Mouse (Mus musculus): ENCODE data around the gene 1700022I11Rik. TPM values are rescaled to one million over a fixed set of nuclear protein-coding genes. Genes with fewer than 3 reads are reported as not detected.

Gene 1700022I11Rik
- polyA plus RNA-seq (2015; fragmentation: Nextera tagmentation; extraction: Ambion mirVana), result 0.24 TPM in 1 of 2 replicates, not detected in the other

- Histone ChIP-seq H3K36me3 (replicated peaks) (no peaks in the 10 kb centered on the region), H3K4me3 (replicated peaks) (no peak within 1 kb of the TSS), H3K4me2 (no peak within 1 kb of the TSS), H3K9me3 (replicated peaks) (no peaks in the 10 kb centered on the region), H3K4me1 (replicated peaks) (peaks cover 7% of the 10 kb centered on the region), H3K9ac (no peak within 1 kb of the TSS), H3K27me3 (peaks cover 9% of the 10 kb centered on the region), H3K27ac (replicated peaks) (no peak within 1 kb of the TSS)
- no peak for ATAC-seq (ENCODE audit: insufficient read depth)
- WGBS (ENCODE audit: insufficient replicate concordance), result 48% methylated on average over 4 of the region's 4 CpGs
Measured at GRCm38 (mm10) chr4:42969304-42969703, at the start of gene 1700022I11Rik. 1700022I11Rik (plus strand) TSS chr4:42969604.

GRCm38 (mm10) chr4:42920726-42921125 lies 48.7 kb upstream of the 1700022I11Rik start:
- Histone ChIP-seq H3K9me3 (replicated peaks) (no peaks in the 10 kb centered on the region), H3K4me1 (replicated peaks) (peaks cover 9% of the 10 kb centered on the region), H3K4me2 (no peak overlapping the region), H3K9ac (no peak overlapping the region), H3K27me3 (peaks cover 99% of the 10 kb centered on the region), H3K36me3 (replicated peaks) (no peaks in the 10 kb centered on the region), H3K4me3 (replicated peaks) (no peak overlapping the region), H3K27ac (replicated peaks) (no peak overlapping the region)
- no peak for ATAC-seq (ENCODE audit: insufficient read depth)
- 68% methylated on average over 9 of the region's 9 CpGs for whole genome bisulfite sequencing (ENCODE audit: insufficient replicate concordance)

- H3K4me3 ChIP-seq (replicated peaks), result no peak overlapping the region
- H3K27me3 ChIP-seq, result peaks cover 97% of the 10 kb centered on the region
- no peaks in the 10 kb centered on the region for H3K9me3 ChIP-seq (replicated peaks)
- WGBS (ENCODE audit: insufficient replicate concordance), result 47% methylated on average over 2 of the region's 2 CpGs
- no peak overlapping the region for H3K27ac ChIP-seq (replicated peaks)
- ATAC-seq (ENCODE audit: insufficient read depth), result no peak
- H3K9ac ChIP-seq, result no peak overlapping the region
- H3K4me2 ChIP-seq, result no peak overlapping the region
- H3K36me3 ChIP-seq (replicated peaks), result no peaks in the 10 kb centered on the region
- peaks cover 9% of the 10 kb centered on the region for H3K4me1 ChIP-seq (replicated peaks)
Measured at GRCm38 (mm10) chr4:42921536-42921935, 47.9 kb upstream of the 1700022I11Rik start.

- no peaks in the 10 kb centered on the region for H3K9me3 ChIP-seq (replicated peaks)
- WGBS (ENCODE audit: insufficient replicate concordance), result 51% methylated on average over 6 of the region's 6 CpGs
- H3K9ac ChIP-seq, result no peak overlapping the region
- H3K36me3 ChIP-seq (replicated peaks), result no peaks in the 10 kb centered on the region
- H3K4me3 ChIP-seq (replicated peaks), result no peak overlapping the region
- H3K27me3 ChIP-seq, result peaks cover 97% of the 10 kb centered on the region
- H3K4me2 ChIP-seq, result no peak overlapping the region
- peaks cover 5% of the 10 kb centered on the region for H3K4me1 ChIP-seq (replicated peaks)
- no peak overlapping the region for H3K27ac ChIP-seq (replicated peaks)
- ATAC-seq (ENCODE audit: insufficient read depth), result no peak
Measured at GRCm38 (mm10) chr4:42922056-42922455, 47.3 kb upstream of the 1700022I11Rik start.

- Histone ChIP-seq H3K27ac (replicated peaks) (no peak overlapping the region), H3K4me1 (replicated peaks) (peaks cover 1% of the 10 kb centered on the region), H3K36me3 (replicated peaks) (no peaks in the 10 kb centered on the region), H3K4me2 (no peak overlapping the region), H3K9me3 (replicated peaks) (no peaks in the 10 kb centered on the region), H3K9ac (no peak overlapping the region), H3K27me3 (peaks cover 93% of the 10 kb centered on the region), H3K4me3 (replicated peaks) (no peak overlapping the region)
- 59% methylated on average over 8 of the region's 8 CpGs for WGBS (ENCODE audit: insufficient replicate concordance)
- no peak for ATAC-seq (ENCODE audit: insufficient read depth)
Measured at GRCm38 (mm10) chr4:42922461-42922860, 46.9 kb upstream of the 1700022I11Rik start.

GRCm38 (mm10) chr4:42924095-42924710 lies 45.2 kb upstream of the 1700022I11Rik start:
- H3K4me1 ChIP-seq (replicated peaks), result no peaks in the 10 kb centered on the region
- no peak overlapping the region for H3K27ac ChIP-seq (replicated peaks)
- H3K4me3 ChIP-seq (replicated peaks), result no peak overlapping the region
- no peak overlapping the region for H3K4me2 ChIP-seq
- H3K9me3 ChIP-seq (replicated peaks), result no peaks in the 10 kb centered on the region
- peaks cover 76% of the 10 kb centered on the region for H3K27me3 ChIP-seq
- 70% methylated on average over 13 of the region's 13 CpGs for WGBS (ENCODE audit: insufficient replicate concordance)
- no peaks in the 10 kb centered on the region for H3K36me3 ChIP-seq (replicated peaks)
- no peak for ATAC-seq (ENCODE audit: insufficient read depth)
- no peak overlapping the region for H3K9ac ChIP-seq

GRCm38 (mm10) chr4:42928209-42928608 lies 41.2 kb upstream of the 1700022I11Rik start:
- Histone ChIP-seq H3K9ac (no peak overlapping the region), H3K36me3 (replicated peaks) (no peaks in the 10 kb centered on the region), H3K4me2 (no peak overlapping the region), H3K4me3 (replicated peaks) (no peak overlapping the region), H3K4me1 (replicated peaks) (no peaks in the 10 kb centered on the region), H3K9me3 (replicated peaks) (no peaks in the 10 kb centered on the region), H3K27me3 (peaks cover 51% of the 10 kb centered on the region), H3K27ac (replicated peaks) (no peak overlapping the region)
- no peak for ATAC-seq (ENCODE audit: insufficient read depth)
- 61% methylated on average over 5 of the region's 5 CpGs for WGBS (ENCODE audit: insufficient replicate concordance)

GRCm38 (mm10) chr4:42928952-42929351 lies 40.5 kb upstream of the 1700022I11Rik start:
- WGBS (ENCODE audit: insufficient replicate concordance), result 80% methylated on average over 9 of the region's 9 CpGs
- peaks cover 50% of the 10 kb centered on the region for H3K27me3 ChIP-seq
- no peak overlapping the region for H3K4me3 ChIP-seq (replicated peaks)
- no peaks in the 10 kb centered on the region for H3K36me3 ChIP-seq (replicated peaks)
- peaks cover 5% of the 10 kb centered on the region; the same call in 1 of the 2 replicates for H3K4me1 ChIP-seq (replicated peaks)
- H3K9ac ChIP-seq, result no peak overlapping the region
- no peaks in the 10 kb centered on the region for H3K9me3 ChIP-seq (replicated peaks)
- ATAC-seq (ENCODE audit: insufficient read depth), result no peak
- H3K27ac ChIP-seq (replicated peaks), result no peak overlapping the region
- H3K4me2 ChIP-seq, result no peak overlapping the region

GRCm38 (mm10) chr4:42932229-42932969 lies 37.0 kb upstream of the 1700022I11Rik start:
- Histone ChIP-seq H3K27me3 (peaks cover 53% of the 10 kb centered on the region), H3K4me2 (no peak overlapping the region), H3K4me1 (replicated peaks) (peaks cover 6% of the 10 kb centered on the region; the same call in 1 of the 2 replicates), H3K9ac (no peak overlapping the region), H3K36me3 (replicated peaks) (no peaks in the 10 kb centered on the region), H3K9me3 (replicated peaks) (no peaks in the 10 kb centered on the region), H3K27ac (replicated peaks) (no peak overlapping the region), H3K4me3 (replicated peaks) (no peak overlapping the region)
- WGBS (ENCODE audit: insufficient replicate concordance), result 54% methylated on average over 8 of the region's 8 CpGs
- ATAC-seq (ENCODE audit: insufficient read depth), result no peak

GRCm38 (mm10) chr4:42933630-42934029 lies 35.8 kb upstream of the 1700022I11Rik start:
- Histone ChIP-seq H3K4me2 (peak overlapping the region; percentile 41), H3K36me3 (replicated peaks) (no peaks in the 10 kb centered on the region), H3K9ac (no peak overlapping the region), H3K27me3 (peaks cover 64% of the 10 kb centered on the region), H3K4me1 (replicated peaks) (peaks cover 6% of the 10 kb centered on the region; the same call in 1 of the 2 replicates), H3K4me3 (replicated peaks) (no peak overlapping the region), H3K9me3 (replicated peaks) (no peaks in the 10 kb centered on the region), H3K27ac (replicated peaks) (no peak overlapping the region)
- 5% methylated on average over 22 of the region's 22 CpGs for WGBS (ENCODE audit: insufficient replicate concordance)
- ATAC-seq (ENCODE audit: insufficient read depth), result no peak

GRCm38 (mm10) chr4:42941396-42941795 lies 28.0 kb upstream of the 1700022I11Rik start:
- no peaks in the 10 kb centered on the region for H3K36me3 ChIP-seq (replicated peaks)
- ATAC-seq (ENCODE audit: insufficient read depth), result no peak
- no peak overlapping the region for H3K9ac ChIP-seq
- no peak overlapping the region for H3K4me2 ChIP-seq
- no peaks in the 10 kb centered on the region for H3K4me1 ChIP-seq (replicated peaks)
- H3K4me3 ChIP-seq (replicated peaks), result no peak overlapping the region
- H3K27ac ChIP-seq (replicated peaks), result no peak overlapping the region
- H3K9me3 ChIP-seq (replicated peaks), result no peaks in the 10 kb centered on the region
- WGBS (ENCODE audit: insufficient replicate concordance), result 48% methylated on average over 7 of the region's 7 CpGs
- peaks cover 72% of the 10 kb centered on the region for H3K27me3 ChIP-seq
